Mouse (Mus musculus): ENCODE data around the gene Cenph. TPM values are rescaled to one million over a fixed set of nuclear protein-coding genes. Genes with fewer than 3 reads are reported as not detected.
A peak's percentile ranks its signal among the peaks of the same experiment; 100 is the strongest.

The Cenph gene
- polyA plus RNA-seq, 1 experiment from 2014 or later = 6.5 TPM

DNA sequence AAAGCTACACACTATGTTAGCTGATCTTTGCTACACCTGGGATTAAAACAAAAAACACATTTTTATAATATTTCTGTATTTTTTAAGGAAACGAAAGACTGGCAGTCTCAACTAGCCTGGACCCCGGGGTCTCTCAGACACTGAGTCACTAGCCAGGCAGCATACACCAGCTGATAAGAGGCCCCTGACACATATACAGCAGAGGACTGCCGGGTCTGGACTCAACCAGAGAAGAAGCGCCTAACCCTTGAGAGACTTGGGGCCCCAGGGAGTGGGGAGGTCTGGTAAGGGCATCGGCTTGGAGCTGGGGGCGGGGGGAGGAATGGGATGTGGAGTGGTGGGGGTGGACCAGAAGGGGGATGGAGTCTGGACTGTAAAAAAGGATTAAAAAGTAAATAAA lies 22.7 kb downstream of the Cenph start:
- Histone ChIP-seq H3K36me3 (ENCODE audit: control insufficient read depth, insufficient read depth, low read length) (no peaks in the 10 kb centered on the region), H3K4me2 (ENCODE audit: low read length) (no peak overlapping the region), H3K4me3 (ENCODE audit: low read length) (no peak overlapping the region), H3K9ac (ENCODE audit: low read depth, low read length) (no peak overlapping the region), H3K27me3 (replicated peaks; ENCODE audit: control insufficient read depth, insufficient read depth, low read length) (no peaks in the 10 kb centered on the region), H3K4me1 (ENCODE audit: control insufficient read depth, insufficient read depth, low read depth, low read length) (no peaks in the 10 kb centered on the region), H3K9me3 (ENCODE audit: control insufficient read depth, low read length) (no peaks in the 10 kb centered on the region), H3K27ac (ENCODE audit: low read depth, low read length) (no peak overlapping the region)
- 86% methylated on average over 6 of the region's 6 CpGs for WGBS
- ATAC-seq = no peak

GRCm38 (mm10) chr13:100752529-100752928 lies 23.2 kb downstream of the Cenph start:
- Histone ChIP-seq H3K4me1 (ENCODE audit: control insufficient read depth, insufficient read depth, low read depth, low read length) (no peaks in the 10 kb centered on the region), H3K9me3 (ENCODE audit: control insufficient read depth, low read length) (no peaks in the 10 kb centered on the region), H3K4me2 (ENCODE audit: low read length) (no peak overlapping the region), H3K36me3 (ENCODE audit: control insufficient read depth, insufficient read depth, low read length) (no peaks in the 10 kb centered on the region), H3K27ac (ENCODE audit: low read depth, low read length) (no peak overlapping the region), H3K9ac (ENCODE audit: low read depth, low read length) (no peak overlapping the region), H3K4me3 (ENCODE audit: low read length) (no peak overlapping the region), H3K27me3 (replicated peaks; ENCODE audit: control insufficient read depth, insufficient read depth, low read length) (no peaks in the 10 kb centered on the region)
- ATAC-seq = no peak
- WGBS = 84% methylated on average over 8 of the region's 8 CpGs

DNA sequence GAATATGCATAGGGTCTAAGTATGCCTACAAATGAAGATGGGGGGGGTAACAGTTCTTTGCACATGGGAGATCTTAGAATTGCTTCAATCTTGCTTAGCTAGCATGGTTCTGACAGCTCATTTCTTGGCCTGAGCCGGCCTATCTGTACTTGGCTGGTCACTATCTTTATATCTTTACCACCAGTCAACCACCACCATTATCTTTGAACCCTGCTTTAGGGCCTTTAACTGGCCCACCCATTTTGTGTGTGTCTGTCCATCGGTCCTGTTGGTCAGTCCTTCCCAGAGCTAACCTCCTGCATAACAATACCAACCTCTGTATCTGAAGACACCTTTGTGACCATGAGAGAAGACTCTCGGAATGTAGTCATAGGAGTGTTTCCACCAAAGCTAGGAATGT lies 24.3 kb downstream of the Cenph start:
- Histone ChIP-seq H3K4me1 (ENCODE audit: control insufficient read depth, insufficient read depth, low read depth, low read length) (no peaks in the 10 kb centered on the region), H3K27me3 (replicated peaks; ENCODE audit: control insufficient read depth, insufficient read depth, low read length) (no peaks in the 10 kb centered on the region), H3K4me3 (ENCODE audit: low read length) (no peak overlapping the region), H3K9ac (ENCODE audit: low read depth, low read length) (no peak overlapping the region), H3K9me3 (ENCODE audit: control insufficient read depth, low read length) (no peaks in the 10 kb centered on the region), H3K27ac (ENCODE audit: low read depth, low read length) (no peak overlapping the region), H3K36me3 (ENCODE audit: control insufficient read depth, insufficient read depth, low read length) (no peaks in the 10 kb centered on the region), H3K4me2 (ENCODE audit: low read length) (no peak overlapping the region)
- WGBS = 86% methylated on average over 3 of the region's 3 CpGs
- ATAC-seq = no peak

- no peak for ATAC-seq
- Histone ChIP-seq H3K9me3 (ENCODE audit: control insufficient read depth, low read length) (no peaks in the 10 kb centered on the region), H3K27ac (ENCODE audit: low read depth, low read length) (no peak overlapping the region), H3K9ac (ENCODE audit: low read depth, low read length) (no peak overlapping the region), H3K4me2 (ENCODE audit: low read length) (no peak overlapping the region), H3K4me3 (ENCODE audit: low read length) (no peak overlapping the region), H3K36me3 (ENCODE audit: control insufficient read depth, insufficient read depth, low read length) (no peaks in the 10 kb centered on the region), H3K27me3 (replicated peaks; ENCODE audit: control insufficient read depth, insufficient read depth, low read length) (no peaks in the 10 kb centered on the region), H3K4me1 (ENCODE audit: control insufficient read depth, insufficient read depth, low read depth, low read length) (no peaks in the 10 kb centered on the region)
- 90% methylated on average over 5 of the region's 5 CpGs for WGBS
These were observed 24.9 kb downstream of the Cenph start for GRCm38 (mm10) chr13:100750799-100751198.

- Histone ChIP-seq H3K4me3 (ENCODE audit: low read length) (no peak overlapping the region), H3K36me3 (ENCODE audit: control insufficient read depth, insufficient read depth, low read length) (no peaks in the 10 kb centered on the region), H3K27me3 (replicated peaks; ENCODE audit: control insufficient read depth, insufficient read depth, low read length) (no peaks in the 10 kb centered on the region), H3K9me3 (ENCODE audit: control insufficient read depth, low read length) (no peaks in the 10 kb centered on the region), H3K27ac (ENCODE audit: low read depth, low read length) (no peak overlapping the region), H3K9ac (ENCODE audit: low read depth, low read length) (no peak overlapping the region), H3K4me1 (ENCODE audit: control insufficient read depth, insufficient read depth, low read depth, low read length) (peaks cover 4% of the 10 kb centered on the region), H3K4me2 (ENCODE audit: low read length) (no peak overlapping the region)
- WGBS = 47% methylated on average over 8 of the region's 8 CpGs
- no peak for ATAC-seq
These were observed 27.1 kb downstream of the Cenph start for GRCm38 (mm10) chr13:100748638-100749037.

DNA sequence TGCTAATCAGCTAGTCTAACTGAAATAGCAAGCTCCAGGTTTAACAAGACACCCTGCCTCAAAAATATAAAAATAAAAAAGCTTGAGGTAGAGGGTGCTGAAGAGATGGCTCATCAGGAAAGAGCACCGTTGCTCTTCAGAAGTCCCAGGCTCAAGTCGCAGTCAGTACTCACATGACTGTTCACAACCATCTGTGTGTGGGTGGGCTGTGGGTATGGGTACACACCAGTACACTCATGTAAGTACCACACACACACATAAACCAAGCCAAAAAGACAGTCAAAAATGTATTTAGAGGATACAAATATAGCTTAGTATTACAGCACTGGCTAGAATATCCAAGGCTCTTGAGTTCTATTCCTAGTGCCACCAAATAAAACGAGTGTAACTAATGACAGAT lies 29.6 kb downstream of the Cenph start:
- Histone ChIP-seq H3K9ac (ENCODE audit: low read depth, low read length) (no peak overlapping the region), H3K27ac (ENCODE audit: low read depth, low read length) (no peak overlapping the region), H3K27me3 (replicated peaks; ENCODE audit: control insufficient read depth, insufficient read depth, low read length) (no peaks in the 10 kb centered on the region), H3K4me2 (ENCODE audit: low read length) (no peak overlapping the region), H3K36me3 (ENCODE audit: control insufficient read depth, insufficient read depth, low read length) (no peaks in the 10 kb centered on the region), H3K4me1 (ENCODE audit: control insufficient read depth, insufficient read depth, low read depth, low read length) (peaks cover 11% of the 10 kb centered on the region), H3K4me3 (ENCODE audit: low read length) (no peak overlapping the region), H3K9me3 (ENCODE audit: control insufficient read depth, low read length) (no peaks in the 10 kb centered on the region)
- 84% methylated on average over 3 of the region's 3 CpGs for WGBS
- no peak for ATAC-seq

- H3K4me3 ChIP-seq (ENCODE audit: low read length) = peak within 1 kb of the TSS; percentile 90
These were observed 31.5 kb downstream of the Cenph start, which contains the start of gene Mrps36 for GRCm38 (mm10) chr13:100744036-100744744. TSS of gene Mrps36 (minus strand) at chr13:100744659.

DNA sequence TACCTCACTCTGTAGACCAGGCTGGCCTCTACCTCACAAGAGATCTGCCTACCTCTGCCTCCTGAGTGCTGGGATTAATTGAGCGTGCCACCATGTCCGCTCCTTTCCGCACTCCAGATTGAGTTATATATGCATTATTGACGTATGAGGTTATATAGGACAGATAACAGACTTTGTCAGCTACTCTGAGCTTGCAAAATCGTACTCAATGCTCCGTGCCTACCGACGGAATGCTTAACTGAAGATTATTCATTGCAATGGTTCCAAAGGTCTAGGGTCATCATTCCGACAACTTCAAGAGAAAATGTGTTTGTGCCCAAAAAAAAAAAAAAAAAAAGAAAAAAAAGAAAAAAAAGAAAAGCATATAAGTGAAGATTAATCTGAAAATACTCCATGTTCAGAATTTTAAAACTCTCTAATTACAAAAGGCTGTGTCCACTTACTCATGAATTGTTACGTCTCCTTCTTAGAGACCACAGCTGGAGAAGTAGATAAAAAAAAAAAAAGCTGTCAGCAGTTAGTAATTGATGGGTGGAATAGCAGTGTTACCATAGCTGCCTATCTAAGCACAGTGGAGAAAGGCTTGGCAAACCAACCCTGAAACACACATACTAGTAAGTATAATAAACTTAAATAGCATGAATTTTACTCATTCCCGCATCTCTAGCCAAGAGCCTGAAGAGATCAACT lies 32.2 kb downstream of the Cenph start:
- peak; percentile 69 for ATAC-seq
- WGBS = 59% methylated on average over 11 of the region's 11 CpGs

More at GRCm38 (mm10) chr13:100744036-100744744, 31.5 kb downstream of the Cenph start, which contains the start of gene Mrps36:
- Histone ChIP-seq H3K27me3 (replicated peaks; ENCODE audit: control insufficient read depth, insufficient read depth, low read length) (no peaks in the 10 kb centered on the region), H3K9me3 (ENCODE audit: control insufficient read depth, low read length) (no peaks in the 10 kb centered on the region), H3K9ac (ENCODE audit: low read depth, low read length) (peak within 1 kb of the TSS; percentile 93), H3K27ac (ENCODE audit: low read depth, low read length) (peak within 1 kb of the TSS; percentile 97), H3K4me1 (ENCODE audit: control insufficient read depth, insufficient read depth, low read depth, low read length) (peaks cover 11% of the 10 kb centered on the region), H3K4me2 (ENCODE audit: low read length) (peak within 1 kb of the TSS; percentile 67), H3K36me3 (ENCODE audit: control insufficient read depth, insufficient read depth, low read length) (no peaks in the 10 kb centered on the region)
- WGBS = under 1% methylated on average over 52 of the region's 52 CpGs
- ATAC-seq = peak; percentile 98

GRCm38 (mm10) chr13:100742831-100743230 lies 32.9 kb downstream of the Cenph start:
- 95% methylated on average over 5 of the region's 5 CpGs for WGBS
- peaks cover 11% of the 10 kb centered on the region for H3K4me1 ChIP-seq (ENCODE audit: control insufficient read depth, insufficient read depth, low read depth, low read length)
- ATAC-seq = no peak
- 0 out of 2 replicates have a peak, but pooled peaks cover 2% of the 10 kb centered on the region for H3K36me3 ChIP-seq (ENCODE audit: control insufficient read depth, insufficient read depth, low read length)
- no peaks in the 10 kb centered on the region for H3K27me3 ChIP-seq (replicated peaks; ENCODE audit: control insufficient read depth, insufficient read depth, low read length)
- no peak overlapping the region for H3K9ac ChIP-seq (ENCODE audit: low read depth, low read length)
- H3K9me3 ChIP-seq (ENCODE audit: control insufficient read depth, low read length) = no peaks in the 10 kb centered on the region
- H3K27ac ChIP-seq (ENCODE audit: low read depth, low read length) = no peak overlapping the region
- H3K4me3 ChIP-seq (ENCODE audit: low read length) = no peak overlapping the region
- no peak overlapping the region; the same call in 1 of the 2 replicates for H3K4me2 ChIP-seq (ENCODE audit: low read length)

More for the DNA sequence above, 32.2 kb downstream of the Cenph start:
- Histone ChIP-seq H3K27ac (ENCODE audit: low read depth, low read length) (peak overlapping the region; percentile 97), H3K9me3 (ENCODE audit: control insufficient read depth, low read length) (no peaks in the 10 kb centered on the region), H3K4me3 (ENCODE audit: low read length) (peak overlapping the region; percentile 90), H3K9ac (ENCODE audit: low read depth, low read length) (peak overlapping the region; percentile 93), H3K4me2 (ENCODE audit: low read length) (peak overlapping the region; percentile 67), H3K27me3 (replicated peaks; ENCODE audit: control insufficient read depth, insufficient read depth, low read length) (no peaks in the 10 kb centered on the region), H3K36me3 (ENCODE audit: control insufficient read depth, insufficient read depth, low read length) (no peaks in the 10 kb centered on the region), H3K4me1 (ENCODE audit: control insufficient read depth, insufficient read depth, low read depth, low read length) (peaks cover 11% of the 10 kb centered on the region)

Measured in hindbrain, embryonic 16.5 days (tissue).